Mouse (Mus musculus) cerebellum, adult 18-20 months (tissue): ENCODE measurements around the gene Erg.

ENCODE experiments used
- DNase-seq, 2 experiments: peaks; one replicate each; pipeline ENCODE4 v3.0.0; 2021

Gene Erg

DNA sequence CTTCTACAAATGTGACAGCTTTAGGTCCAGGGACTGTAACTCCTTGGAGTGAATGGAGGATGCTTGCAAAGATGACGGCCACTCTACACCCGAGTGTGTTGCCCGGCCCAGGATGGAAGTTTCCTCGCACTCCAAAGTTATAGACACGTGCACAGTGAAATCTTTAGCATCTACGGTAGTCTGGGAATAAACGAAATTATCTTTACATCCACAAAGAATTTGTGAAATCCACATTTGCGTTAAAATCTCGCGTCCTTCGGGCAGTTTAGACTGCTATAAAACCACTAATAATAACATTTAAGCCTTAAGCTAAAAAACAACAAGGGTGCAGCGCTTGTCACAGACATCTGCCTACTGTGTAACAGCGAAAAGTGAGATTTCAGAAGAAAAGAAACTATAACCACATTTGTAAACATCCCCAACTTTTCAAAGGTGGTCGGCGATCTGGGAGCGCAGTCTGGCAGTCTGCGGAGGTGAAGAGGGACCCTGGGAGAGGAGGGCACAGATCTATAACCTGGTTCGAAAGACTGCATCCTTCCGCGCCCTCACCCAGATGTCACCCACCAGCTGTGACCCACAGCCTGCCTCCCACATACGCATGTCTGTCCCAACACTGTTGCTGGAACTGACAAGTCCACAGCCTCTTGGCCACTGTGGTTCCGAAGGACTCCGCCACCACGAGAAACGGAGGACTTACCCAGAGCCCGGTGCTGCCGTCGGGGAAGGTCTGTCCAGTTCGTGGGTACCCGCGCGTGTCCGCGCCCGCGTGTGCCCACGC lies 1.5 kb downstream of the Erg start:
- no peak for DNase-seq

DNA sequence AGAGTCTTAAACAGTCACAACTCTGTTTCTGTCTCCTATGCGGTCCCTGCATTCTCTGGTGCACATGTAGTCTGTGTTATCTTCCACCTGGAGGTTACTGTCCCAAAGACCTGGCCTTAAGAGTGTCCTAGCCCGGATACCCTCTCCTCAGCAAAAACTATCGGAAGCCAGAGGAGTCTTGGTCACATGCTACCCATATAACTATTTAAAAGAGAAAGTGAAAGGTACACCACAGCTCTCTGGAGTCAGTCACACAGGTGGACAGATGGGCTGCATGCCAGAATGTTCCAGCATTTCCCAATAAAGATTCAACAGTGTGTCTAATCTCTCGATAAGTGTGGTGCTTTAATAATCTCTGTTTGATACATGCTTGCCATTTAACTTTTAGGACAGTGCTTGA lies 7.1 kb downstream of the Erg start:
- DNase-seq, result no peak

DNA sequence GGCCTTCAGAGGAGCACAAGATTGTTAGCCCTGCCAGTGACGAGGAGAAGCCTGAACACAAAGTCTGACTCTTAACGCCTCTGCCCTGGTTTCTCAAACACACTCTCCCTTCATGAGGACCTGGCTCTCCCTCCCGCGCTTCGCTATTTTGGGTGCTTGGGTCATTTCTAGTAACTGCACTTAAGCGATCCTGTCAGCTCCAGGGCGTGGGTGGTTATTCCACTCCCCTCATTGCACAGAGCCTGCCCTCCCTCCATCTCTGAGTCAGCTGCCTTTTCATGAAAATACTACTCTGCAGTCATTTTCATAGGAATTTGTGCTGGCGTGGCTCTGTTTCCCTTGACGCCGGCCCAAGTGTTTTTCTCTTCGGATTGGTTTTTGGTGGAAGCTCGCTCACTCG lies 13.2 kb downstream of the Erg start:
- DNase-seq, result no peak

DNA sequence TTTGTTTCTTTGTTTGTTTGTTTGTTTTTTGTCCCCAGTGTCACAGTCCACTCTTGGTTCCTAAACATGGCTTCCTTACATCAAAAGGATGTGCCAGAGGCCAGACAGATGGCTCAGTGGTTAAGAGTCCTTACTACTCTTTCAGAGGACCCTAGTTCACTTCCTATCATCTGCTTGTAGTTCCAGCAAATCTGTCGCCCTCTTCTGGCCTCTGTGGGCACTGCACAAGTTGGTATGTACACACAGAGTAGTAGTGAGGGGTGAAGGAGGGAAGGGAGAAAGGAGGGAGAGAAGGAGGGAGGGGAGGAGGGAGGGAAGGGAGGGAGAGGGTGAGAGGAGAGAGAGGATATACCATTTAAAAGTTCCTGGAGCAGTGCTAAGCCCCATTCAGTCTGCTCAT lies 15.8 kb downstream of the Erg start:
- no peak for DNase-seq

DNA sequence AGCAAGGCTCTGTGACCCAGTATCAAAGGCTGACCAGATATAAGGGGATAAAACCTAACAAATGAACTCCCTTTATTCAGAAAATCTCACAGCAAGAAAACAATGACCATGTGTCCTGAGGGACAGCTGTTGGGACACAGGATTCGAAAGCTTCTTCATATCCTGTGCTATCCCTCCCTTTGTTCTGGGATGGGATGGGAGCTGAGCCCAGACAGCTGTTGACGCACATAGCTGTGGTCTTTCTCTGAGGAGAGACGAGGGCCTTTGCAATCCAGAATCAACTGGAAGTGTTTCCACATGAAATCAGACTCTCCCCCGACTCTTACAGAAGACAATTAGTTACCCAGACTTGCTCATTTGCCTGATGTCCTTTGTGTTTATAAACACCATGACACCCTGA lies 29.6 kb downstream of the Erg start:
- no peak for DNase-seq

DNA sequence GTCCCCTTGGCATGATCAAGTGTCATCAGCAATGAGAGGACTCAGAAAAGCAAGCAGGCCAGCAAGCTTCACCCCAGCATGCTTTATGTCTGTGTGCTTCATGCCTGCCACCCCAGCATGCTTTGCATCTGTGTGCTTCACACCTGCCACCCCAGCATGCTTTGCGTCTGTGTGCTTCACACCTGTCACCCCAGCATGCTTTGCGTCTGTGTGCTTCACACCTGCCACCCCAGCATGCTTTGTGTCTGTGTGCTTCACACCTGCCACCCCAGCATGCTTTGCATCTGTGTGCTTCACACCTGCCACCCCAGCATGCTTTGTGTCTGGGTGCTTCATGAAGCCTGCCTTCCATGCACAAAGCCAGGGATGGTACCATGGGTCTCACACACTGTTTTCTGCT lies 33.3 kb downstream of the Erg start:
- no peak for DNase-seq

DNA sequence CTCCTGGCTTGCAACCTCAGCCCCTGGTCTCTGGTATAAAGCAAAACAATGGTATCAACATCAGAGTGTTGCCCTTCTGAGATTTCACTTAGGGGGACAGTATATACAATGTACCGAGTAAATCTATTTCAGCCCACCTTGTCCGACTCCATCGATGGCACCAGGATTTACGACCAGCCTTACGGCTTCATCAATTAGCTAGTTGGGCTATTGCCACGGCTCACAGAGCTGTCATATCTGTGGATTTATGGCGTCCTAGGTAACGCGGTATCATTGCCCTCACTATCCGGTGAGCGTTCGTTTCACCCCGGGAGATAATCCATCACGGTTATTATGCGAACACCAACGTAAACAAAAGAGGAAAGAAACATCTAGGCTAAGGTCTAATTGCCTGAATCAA lies 33.9 kb downstream of the Erg start:
- DNase-seq, result no peak

DNA sequence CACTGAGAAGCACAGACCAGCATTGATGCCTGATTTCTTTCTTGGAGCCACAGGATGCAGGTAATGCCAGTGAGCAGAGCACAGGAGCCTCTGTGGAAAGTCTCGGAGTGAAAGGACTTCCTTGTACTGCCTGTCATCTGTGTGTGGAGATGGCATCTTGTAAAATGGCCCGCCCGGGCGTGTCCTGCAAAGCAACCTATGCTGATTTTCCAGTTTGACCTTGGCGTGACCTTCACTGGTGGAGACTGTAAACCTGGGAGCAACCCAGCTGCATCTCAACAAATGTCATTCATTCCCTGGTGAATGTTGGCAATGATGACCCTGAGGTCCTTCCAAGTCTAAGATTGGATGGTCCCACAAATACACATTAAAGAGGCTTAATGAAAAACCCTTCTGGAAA lies 35.9 kb downstream of the Erg start:
- DNase-seq, result no peak

DNA sequence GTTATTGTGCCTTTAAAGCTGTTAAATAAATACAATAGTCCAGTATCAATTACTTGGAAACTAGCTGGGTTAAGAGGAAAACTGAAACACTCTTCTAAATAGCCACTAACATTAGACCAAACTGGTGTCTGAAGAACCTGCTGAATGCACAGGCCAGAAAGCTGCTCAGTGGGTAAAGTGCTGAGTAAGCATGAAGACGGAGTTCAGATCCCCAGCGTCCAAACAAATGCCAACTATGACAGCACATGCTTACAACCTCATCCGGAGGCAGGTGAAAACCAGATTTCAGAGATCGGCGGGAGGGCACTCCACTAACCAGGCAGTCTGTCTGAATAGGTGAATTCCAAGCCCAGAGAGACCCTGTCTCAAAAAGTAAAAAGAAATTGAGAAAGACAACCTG lies 41.6 kb downstream of the Erg start:
- DNase-seq, result no peak

DNA sequence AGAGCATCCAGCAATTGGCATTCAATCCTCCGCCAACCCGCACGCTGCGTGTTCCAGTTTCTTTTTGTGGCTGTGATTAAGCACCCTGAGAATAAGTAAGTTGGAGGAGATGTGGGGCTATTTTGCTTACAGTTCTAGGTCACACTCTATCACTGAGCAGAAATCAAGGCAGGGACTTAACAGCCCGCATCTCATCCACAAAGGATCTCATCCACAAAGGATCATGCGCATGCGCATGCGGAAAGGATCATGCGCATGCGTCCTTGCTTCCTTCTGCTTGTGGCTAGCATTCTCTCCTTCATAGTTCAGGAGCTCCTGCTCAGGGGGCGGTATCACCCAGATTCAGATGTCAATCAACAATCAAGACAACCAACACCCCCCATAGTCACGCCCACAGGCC lies 42.9 kb downstream of the Erg start:
- no peak for DNase-seq

DNA sequence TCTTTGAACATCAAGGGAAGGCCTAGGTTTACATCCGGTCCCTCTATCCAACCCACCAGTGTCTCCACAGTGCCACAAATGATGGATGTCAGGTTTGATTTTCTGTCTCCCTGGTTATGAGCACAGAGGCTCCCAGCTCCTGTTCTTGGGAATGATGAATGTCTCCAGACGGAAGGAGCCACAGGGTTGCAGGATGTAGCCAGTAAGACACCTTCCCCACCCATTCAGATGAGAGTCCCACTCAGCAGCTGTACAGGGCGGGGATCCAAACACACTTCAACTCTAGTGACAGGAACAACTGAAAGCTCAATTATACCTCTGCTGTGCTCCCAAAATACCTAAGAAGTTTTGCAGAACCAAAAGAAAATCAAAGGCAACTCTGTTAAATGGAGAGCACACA lies 51.2 kb downstream of the Erg start:
- DNase-seq, result no peak

DNA sequence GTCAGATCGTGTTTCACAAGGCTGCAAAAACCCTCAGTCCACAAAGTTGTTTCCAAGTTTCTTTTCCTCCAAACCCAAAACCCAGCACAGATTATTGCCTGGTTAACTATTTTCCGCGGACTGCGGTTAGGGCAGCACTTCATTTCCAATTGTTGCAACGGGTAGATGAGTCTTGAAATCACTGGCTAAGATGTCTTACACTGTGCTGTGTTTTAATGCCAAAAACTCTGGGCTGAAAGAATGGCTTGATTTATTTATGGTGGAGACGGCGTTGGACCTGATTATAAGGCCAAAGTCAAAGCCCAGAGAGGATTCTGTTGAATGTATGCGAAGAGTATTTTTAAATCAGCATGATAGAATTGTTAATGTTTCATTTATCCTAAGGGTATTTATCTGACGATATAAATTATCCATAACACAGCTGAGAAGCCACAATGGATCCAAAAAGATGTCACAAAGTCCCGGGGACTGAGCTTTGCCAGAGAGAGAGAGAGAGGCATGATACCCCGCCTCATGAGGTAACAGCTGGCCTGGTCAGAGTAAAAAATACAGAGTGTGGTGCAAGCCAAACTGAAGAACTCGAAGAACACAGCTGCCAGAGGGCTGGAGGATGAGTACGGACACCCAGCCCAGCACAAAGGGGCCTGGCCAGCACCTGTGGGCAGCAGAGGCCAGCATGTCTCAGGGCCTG lies 53.9 kb downstream of the Erg start:
- DNase-seq, result no peak

DNA sequence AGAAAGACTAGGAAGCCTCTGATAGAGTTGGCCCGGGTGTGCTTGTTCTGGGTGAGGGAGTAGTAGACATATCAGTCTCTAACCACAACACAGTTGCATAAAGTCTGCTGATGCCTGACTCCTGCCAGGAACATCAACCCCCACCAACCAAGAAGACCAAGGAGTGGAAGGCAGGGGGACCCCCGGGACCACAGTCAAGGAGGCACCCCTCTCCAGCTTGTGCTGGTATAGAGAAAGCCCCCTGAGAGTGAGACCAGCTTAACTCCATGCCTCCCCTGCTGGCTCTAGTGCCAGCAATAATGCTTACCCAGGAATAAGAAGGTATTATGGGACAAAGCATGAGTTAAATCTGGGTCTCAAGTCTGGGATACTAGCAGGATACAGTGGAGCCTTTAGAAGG lies 58.8 kb downstream of the Erg start:
- no peak for DNase-seq

DNA sequence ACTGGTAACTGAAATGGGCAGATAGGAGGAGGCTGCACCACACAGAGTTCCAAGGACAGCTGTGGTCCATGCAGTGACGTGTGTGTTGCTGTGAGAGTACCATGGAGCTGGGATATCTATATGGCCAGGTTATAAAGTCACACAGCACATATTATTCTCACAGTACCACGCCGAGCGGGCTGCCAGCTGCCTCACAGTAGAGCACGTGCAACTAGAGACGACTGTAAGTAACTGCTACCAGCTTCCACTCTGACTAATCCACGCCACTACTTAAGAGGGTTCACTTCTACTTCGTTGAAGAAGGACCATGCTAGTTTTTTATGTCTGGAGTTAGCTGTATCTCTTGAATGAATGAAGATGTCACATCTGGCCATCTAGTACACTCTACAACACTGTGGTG lies 66.9 kb downstream of the Erg start:
- DNase-seq, result no peak

DNA sequence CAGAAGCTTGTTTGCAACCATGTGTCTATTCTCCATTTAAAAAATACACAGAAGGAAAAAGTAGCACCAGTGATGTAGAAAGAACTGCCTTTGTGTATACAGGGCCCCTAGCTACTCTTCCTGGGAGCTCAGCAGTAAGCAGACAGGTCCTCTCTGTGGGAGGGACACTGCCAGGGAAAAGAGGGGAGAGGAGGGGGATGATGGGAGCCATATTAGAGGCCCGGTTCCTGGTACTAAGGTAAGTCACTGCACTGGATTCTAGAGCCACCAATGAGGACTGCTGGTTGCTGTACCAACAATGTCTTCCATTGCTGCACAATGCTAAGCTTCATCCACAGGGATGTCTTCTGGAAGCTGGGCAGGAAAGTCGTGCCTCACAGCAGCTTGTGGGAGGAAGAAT lies 80.3 kb downstream of the Erg start:
- no peak for DNase-seq

DNA sequence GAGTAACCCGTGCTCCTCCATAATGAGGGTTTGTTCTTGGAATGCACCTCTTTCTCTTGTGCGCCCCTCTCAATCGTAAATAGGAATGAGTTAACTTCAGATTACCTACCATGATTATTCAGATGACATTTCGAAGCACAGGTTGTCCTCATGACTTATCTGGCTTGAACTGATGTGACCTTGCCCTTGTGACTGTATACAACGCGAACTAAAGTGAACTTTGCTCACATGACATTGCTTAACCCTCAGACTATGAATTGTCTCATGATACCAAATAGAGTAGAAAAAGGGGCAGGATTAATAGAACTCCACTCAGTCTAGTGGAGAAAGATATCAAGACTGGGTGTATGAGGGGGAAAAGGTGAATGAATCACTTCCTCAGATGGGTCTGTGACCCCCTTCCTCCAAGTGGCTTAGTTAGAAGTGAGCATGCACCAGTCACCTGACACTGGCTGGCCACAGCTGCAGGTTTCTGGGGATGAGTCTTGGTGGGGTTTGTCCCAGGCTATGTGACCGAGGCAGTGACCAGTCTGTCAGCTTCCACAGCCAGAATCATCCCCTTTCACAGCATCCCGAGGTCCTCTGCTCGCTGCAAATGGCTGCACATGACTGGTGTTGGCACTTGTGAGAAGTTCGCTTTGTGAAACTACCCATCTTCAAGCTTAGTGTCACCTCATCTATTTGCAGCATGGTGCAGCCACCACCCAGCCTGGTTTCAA lies 89.7 kb downstream of the Erg start:
- DNase-seq, result no peak

DNA sequence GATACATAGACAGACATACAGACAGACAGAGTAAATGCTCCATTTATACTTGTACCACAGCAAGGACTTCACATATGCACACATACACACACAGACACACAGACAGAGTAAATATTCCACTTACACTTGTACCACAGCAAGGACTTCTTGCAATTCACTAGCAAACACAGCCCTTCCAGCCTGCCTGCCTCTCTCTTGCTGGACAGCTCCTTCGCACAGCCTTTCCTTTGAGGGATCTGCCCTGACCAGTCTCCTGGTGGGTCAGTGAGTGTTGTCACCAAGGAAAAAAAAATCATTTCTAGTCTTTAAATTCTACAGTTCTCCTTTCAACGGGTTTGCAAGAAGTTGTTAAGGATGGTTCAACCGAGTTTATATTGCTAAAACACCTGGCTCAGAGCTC lies 92.3 kb downstream of the Erg start:
- no peak for DNase-seq

DNA sequence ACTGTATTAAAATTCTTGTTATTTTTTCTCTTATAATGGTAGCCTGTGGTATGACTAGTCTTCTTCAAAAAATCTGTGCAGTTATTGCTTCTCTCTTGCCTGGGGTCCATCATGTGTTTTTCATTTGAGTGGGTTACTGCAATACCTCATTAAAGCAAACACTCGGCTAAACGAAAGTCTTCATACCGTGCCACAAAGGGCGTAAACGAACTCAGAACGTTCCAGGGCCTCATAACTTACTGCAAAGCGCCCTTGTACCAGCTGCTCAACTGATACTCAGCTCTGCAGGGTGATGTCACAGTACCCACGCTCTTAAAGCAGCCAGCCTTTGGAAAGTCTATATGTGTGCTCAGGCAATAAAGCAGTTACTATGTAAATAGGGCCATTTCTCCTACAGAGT lies 93.1 kb downstream of the Erg start:
- DNase-seq, result no peak

DNA sequence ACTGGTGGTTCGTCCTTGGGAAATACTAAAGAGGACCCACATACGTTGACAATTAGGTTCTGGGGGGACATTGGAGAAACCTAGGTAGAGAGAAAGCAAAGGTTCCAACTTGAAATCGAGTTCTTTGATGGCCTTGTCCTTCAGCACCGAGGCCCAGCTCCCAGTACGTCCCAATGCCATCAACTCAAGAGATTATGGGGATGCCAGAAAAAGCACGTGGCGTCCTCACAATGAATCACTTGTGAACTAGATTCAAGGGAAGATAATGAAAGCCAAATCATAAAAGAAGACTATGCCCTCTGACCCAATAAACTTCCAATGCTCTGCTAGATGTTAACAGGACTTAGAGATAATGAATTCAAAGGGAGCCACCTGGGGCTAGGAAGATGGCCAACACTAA lies 94.2 kb downstream of the Erg start:
- no peak for DNase-seq

DNA sequence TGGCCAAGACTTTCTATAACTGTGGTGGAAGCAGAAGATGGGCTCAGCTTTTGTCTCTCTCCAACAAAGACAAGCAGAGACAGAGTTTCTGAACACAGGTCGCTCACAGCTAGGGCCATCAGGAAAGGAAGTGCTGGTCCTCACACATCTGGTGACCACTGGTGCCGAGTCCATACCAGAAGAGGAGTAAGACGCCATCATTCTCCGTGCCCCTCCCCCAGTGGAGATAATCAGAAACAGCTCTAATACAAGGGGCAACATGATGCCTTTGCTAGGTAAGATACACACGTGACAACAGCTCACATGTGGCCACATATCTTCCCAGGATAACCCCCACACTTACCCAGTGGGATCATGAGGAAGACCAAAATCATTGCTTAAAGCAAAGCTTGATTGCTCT lies 96.0 kb downstream of the Erg start:
- no peak for DNase-seq

DNA sequence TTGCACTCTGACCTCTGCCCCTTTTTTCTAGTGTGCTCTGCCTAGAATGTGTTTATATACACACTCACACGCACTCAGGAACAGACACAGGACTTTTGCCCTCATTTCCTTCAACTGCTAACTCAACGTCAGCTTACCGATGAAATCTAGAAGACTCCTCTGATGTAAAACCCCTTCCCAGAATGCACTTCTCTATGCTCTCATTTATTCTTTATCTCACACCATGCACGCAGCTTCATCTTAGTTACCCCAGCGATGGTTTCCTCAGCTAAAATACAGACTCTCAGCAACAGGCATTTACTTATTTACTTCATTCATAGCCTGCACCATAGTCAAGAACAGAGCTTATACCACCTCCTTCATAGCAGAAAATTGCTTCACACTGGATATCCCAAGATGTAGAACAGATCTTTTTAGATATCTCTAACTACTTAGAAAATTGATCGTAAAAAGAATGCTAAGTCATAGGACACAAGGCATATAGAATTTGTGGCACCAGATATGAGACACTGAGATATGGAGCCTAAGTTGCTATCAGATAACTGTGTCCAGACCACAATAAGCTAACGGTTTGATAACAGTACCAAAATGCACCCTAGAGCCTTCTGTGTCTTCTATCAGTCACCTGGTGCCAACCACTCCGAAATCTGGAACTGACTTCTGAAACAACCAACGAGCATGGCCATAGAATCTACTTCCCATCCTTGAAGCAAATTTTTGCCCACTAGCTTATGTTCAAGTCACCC lies 98.6 kb downstream of the Erg start:
- DNase-seq, result no peak

DNA sequence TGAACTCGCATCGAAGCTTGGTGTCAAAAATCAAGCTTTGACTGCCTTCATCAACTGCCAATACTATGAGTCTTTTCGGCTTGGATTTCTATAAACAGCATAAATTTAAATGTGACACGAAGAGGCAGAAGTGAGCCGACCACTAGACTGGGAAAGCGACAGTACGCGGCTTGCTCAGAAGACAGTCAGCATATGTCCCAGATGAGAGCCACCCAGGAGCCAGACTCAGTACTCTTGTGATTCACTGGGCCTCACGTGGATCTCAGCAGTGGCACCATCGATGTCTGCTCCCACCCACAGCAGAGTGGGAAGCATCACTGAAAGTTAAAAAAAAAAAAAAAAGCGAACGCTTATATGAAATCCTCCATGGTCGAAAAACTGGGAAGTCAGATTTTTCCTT lies 105.2 kb downstream of the Erg start:
- no peak for DNase-seq

DNA sequence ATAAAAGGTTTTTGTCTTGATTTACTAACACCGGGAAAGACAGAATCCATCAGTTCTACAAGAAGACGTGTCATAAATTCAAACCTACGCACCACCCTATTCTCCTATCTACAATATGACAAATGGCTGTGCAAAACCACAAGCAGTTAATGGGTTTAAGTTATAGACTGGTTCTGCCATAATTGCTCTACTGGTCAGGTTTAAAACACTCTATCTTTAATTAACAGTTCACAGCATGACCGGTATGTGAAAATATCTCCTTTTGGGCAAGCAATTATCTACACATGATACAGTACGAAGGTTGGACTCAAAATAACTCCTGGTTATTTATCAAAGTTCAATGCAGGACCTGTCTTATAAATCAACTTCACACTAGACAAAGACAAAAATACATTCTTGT lies 107.8 kb downstream of the Erg start:
- DNase-seq, result no peak

DNA sequence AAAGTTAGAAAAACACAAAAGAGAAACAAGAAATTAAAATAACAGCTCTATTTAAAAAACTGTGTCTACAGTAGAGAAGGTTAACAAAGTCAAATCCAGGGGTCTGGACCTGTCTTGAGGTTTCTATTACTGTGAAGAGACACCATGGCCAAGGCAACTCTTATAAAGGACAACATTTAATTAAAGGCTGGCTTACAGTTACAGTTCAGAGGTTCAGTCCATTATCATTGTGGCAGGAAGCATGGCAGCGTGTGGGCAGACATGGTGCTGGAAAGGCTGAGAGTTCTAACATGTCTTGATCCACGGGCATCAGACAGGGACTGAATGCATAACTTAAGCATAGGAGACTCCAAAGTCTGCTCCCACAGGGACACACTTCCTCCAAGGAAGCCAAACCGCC lies 111.4 kb downstream of the Erg start:
- DNase-seq, result no peak
